ENCODE assay signal across 8 mouse cellular contexts in the genomic region with DNA sequence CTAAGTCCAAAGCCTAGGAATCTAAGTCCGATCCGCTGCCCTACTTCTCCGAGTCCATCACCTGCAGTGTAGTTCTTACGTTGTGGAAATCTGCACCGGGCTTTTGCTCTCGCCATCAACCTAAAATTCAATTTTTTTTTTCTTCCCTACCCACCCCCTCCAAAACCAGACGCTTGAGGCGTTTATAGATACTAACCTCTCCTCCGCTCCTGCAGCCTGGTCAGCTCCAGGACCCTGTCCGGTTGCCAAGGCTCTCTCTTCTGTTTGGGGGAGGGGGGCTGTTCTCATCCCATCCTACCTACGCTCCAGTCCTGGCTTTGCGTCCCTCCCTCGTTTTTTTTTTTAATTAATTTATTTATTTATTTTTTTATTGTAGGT. TPM values are rescaled to one million over a fixed set of nuclear protein-coding genes. Genes with fewer than 3 reads are reported as not detected.
A peak's percentile ranks its signal among the peaks of the same experiment; 100 is the strongest.
DNase-seq lines count a peak whose midpoint lies in the region; ATAC-seq and TF ChIP-seq lines count a peak whose summit lies in the region.

No protein-coding gene starts in this region.

- peaks cover 29% of the 10 kb centered on the region for H3K27me3 ChIP-seq in forebrain, embryonic 12.5 days
- H3K27me3 ChIP-seq in limb, embryonic 15.5 days, result peaks cover 10% of the 10 kb centered on the region
- H3K27me3 ChIP-seq in myocyte (ENCODE audit: control insufficient read depth, insufficient read depth, insufficient read length), result peaks cover 7% of the 10 kb centered on the region

- under 1% methylated on average over 13 of the region's 13 CpGs for WGBS in forebrain, embryonic 12.5 days
- under 1% methylated on average over 13 of the region's 13 CpGs for WGBS in limb, embryonic 15.5 days

- H3ac ChIP-seq in myocyte (ENCODE audit: control insufficient read depth, insufficient read length), result no peak overlapping the region

- H3K4me3 ChIP-seq in forebrain, embryonic 12.5 days (replicated peaks), result peak overlapping the region; percentile 96
- H3K4me3 ChIP-seq in limb, embryonic 15.5 days, result peak overlapping the region; percentile 96
- peak overlapping the region; percentile 23 for H3K4me3 ChIP-seq in myocyte

- peak overlapping the region; percentile 91; the same call in 1 of the 2 replicates for H3K9ac ChIP-seq in forebrain, embryonic 12.5 days
- H3K9ac ChIP-seq in limb, embryonic 15.5 days, result no peak overlapping the region

- H3K4me2 ChIP-seq in forebrain, embryonic 12.5 days, result peak overlapping the region; percentile 84
- H3K4me2 ChIP-seq in limb, embryonic 15.5 days, result peak overlapping the region; percentile 84
- peak overlapping the region; percentile 86 for H3K4me2 ChIP-seq in myocyte (ENCODE audit: low read depth)

- no peak for ATAC-seq in forebrain, embryonic 12.5 days (ENCODE audit: low FRiP score)
- ATAC-seq in limb, embryonic 15.5 days (ENCODE audit: insufficient number of reproducible peaks, low FRiP score, low TSS enrichment, low read depth), result peak; percentile 59

- peak overlapping the region; percentile 99 for H3K27ac ChIP-seq in forebrain, embryonic 12.5 days
- peak overlapping the region; percentile 99 for H3K27ac ChIP-seq in limb, embryonic 15.5 days

- peak; percentile 53 to 81 for DNase-seq in layer of hippocampus, adult 18-20 months (ENCODE audit: low spot score in 2 of 2)
- no peak for DNase-seq in layer of hippocampus, adult 9-10 months (ENCODE audit: low spot score)
- peak; percentile 51 for DNase-seq in adrenal gland, postnatal 25 days
- peak; percentile 78 for DNase-seq in induced T-regulatory cell, adult 2 months (ENCODE audit: low read depth)
- peak; percentile 19 to 27 for DNase-seq in thymus, postnatal 10 days (ENCODE audit: low spot score in 2 of 2)

- H3K4me1 ChIP-seq in forebrain, embryonic 12.5 days, result peaks cover 53% of the 10 kb centered on the region
- peaks cover 56% of the 10 kb centered on the region for H3K4me1 ChIP-seq in limb, embryonic 15.5 days

- H3K9me3 ChIP-seq in forebrain, embryonic 12.5 days, result no peaks in the 10 kb centered on the region
- H3K9me3 ChIP-seq in limb, embryonic 15.5 days, result no peaks in the 10 kb centered on the region

- TF ChIP-seq POLR2A in myocyte (IDR thresholded peaks at IDR 0.05; ENCODE audit: insufficient read length, low read depth), result no peak

- no peaks in the 10 kb centered on the region for H3K79me2 ChIP-seq in myocyte (ENCODE audit: control insufficient read depth, insufficient read depth)

- no peaks in the 10 kb centered on the region for H3K36me3 ChIP-seq in forebrain, embryonic 12.5 days (replicated peaks)
- H3K36me3 ChIP-seq in limb, embryonic 15.5 days, result no peaks in the 10 kb centered on the region
- H3K36me3 ChIP-seq in myocyte (ENCODE audit: control insufficient read depth, insufficient read depth), result no peaks in the 10 kb centered on the region

TF ChIP-seq in myocyte, 11 proteins besides CTCF, POLR2A, EP300 and RAD21:
- TF ChIP-seq E2F4 (IDR thresholded peaks at IDR 0.05; ENCODE audit: insufficient read depth), result no peak
- no peak for TF ChIP-seq TCF3 (IDR thresholded peaks at IDR 0.05; ENCODE audit: insufficient read length, low read depth)
- TF ChIP-seq MAX (IDR thresholded peaks at IDR 0.05; ENCODE audit: low read depth), result no peak
- no peak for TF ChIP-seq REST (IDR thresholded peaks at IDR 0.05; ENCODE audit: insufficient read depth, insufficient read length)
- no peak for TF ChIP-seq MYOG (IDR thresholded peaks at IDR 0.05; ENCODE audit: control insufficient read depth in 1 of 3, insufficient read depth in 1 of 3, insufficient read length in 2 of 3, low read depth in 2 of 3)
- no peak for TF ChIP-seq MYOD1 (IDR thresholded peaks at IDR 0.05; ENCODE audit: control insufficient read depth in 1 of 3, insufficient read length in 2 of 3, low read depth in 2 of 3)
- TF ChIP-seq POLR2AphosphoS2 (IDR thresholded peaks at IDR 0.05; ENCODE audit: insufficient read length, low read depth), result no peak
- TF ChIP-seq SRF (IDR thresholded peaks at IDR 0.05; ENCODE audit: control insufficient read depth, insufficient read length, low read depth), result no peak
- TF ChIP-seq CEBPB (IDR thresholded peaks at IDR 0.05; ENCODE audit: insufficient read depth, poor library complexity, severe bottlenecking), result no peak
- no peak for TF ChIP-seq TCF12 (IDR thresholded peaks at IDR 0.05; ENCODE audit: insufficient read depth, poor library complexity, severe bottlenecking)
- TF ChIP-seq USF1 (IDR thresholded peaks at IDR 0.05; ENCODE audit: low read depth), result no peak

RNA-seq across cellular contexts. Expression of a gene that starts 0.9 kb away (rescaled TPM):
- total RNA-seq in layer of hippocampus, adult 18-20 months (2021), result 100 to 1,000 TPM; 306 to 309 TPM
- total RNA-seq in adrenal gland, postnatal 25 days (2021), result 73.5 and 114 TPM in 2 replicates
- 30.4 and 31.3 TPM in 2 replicates for polyA plus RNA-seq in forebrain, embryonic 12.5 days (2016; fragmentation: Nextera tagmentation; extraction: Ambion mirVana)
- polyA plus RNA-seq in limb, embryonic 15.5 days (2015; fragmentation: Nextera tagmentation; extraction: Ambion mirVana), result 17.2 and 23.5 TPM in 2 replicates
- 11.5 TPM for polyA plus RNA-seq in myocyte (2012; fragmentation: generic; extraction: Trizol)

RNA-seq across cellular contexts. Expression of a gene that starts 56.0 kb away (rescaled TPM):
- under 1 TPM; 0.68 to 0.72 TPM for total RNA-seq in layer of hippocampus, adult 18-20 months (2021)
- total RNA-seq in adrenal gland, postnatal 25 days (2021), result 2.1 and 3.2 TPM in 2 replicates
- polyA plus RNA-seq in forebrain, embryonic 12.5 days (2016; fragmentation: Nextera tagmentation; extraction: Ambion mirVana), result 0.88 and 0.90 TPM in 2 replicates
- polyA plus RNA-seq in limb, embryonic 15.5 days (2015; fragmentation: Nextera tagmentation; extraction: Ambion mirVana), result 0.35 and 0.37 TPM in 2 replicates
- polyA plus RNA-seq in myocyte (2012; fragmentation: generic; extraction: Trizol), result 0.11 TPM

RNA-seq across cellular contexts. Expression of a gene that starts 56.3 kb away (rescaled TPM):
- total RNA-seq in layer of hippocampus, adult 18-20 months (2021), result under 1 TPM; 0.36 to 0.47 TPM
- 6.0 and 7.2 TPM in 2 replicates for total RNA-seq in adrenal gland, postnatal 25 days (2021)
- 59.0 and 61.0 TPM in 2 replicates for polyA plus RNA-seq in forebrain, embryonic 12.5 days (2016; fragmentation: Nextera tagmentation; extraction: Ambion mirVana)
- 55.8 and 62.5 TPM in 2 replicates for polyA plus RNA-seq in limb, embryonic 15.5 days (2015; fragmentation: Nextera tagmentation; extraction: Ambion mirVana)
- polyA plus RNA-seq in myocyte (2012; fragmentation: generic; extraction: Trizol), result 36.8 TPM

Comparison
In these comparisons a context has a peak if more than half of its experiments do, and no peak if none do; other contexts are left out.
1. H3K4me3 ChIP-seq: peak in every context shown above with its lines; median percentile 96 in forebrain, embryonic 12.5 days; 96 in limb, embryonic 15.5 days; 23 in myocyte.